Mouse (Mus musculus) lung, embryonic 15.5 days (tissue): ENCODE results near the gene Sele. TPM values are rescaled to one million over a fixed set of nuclear protein-coding genes. Genes with fewer than 3 reads are reported as not detected.

Source experiments
- ATAC-seq: fragments of 200-750 bp; cut with Nextera tagmentation; 2 replicates; pipeline ENCODE4 v1.8.0; 2017; ENCODE audit warnings: moderate number of reproducible peaks, borderline replicate concordance; ENCODE audit not compliant: low FRiP score, low TSS enrichment; ENCODE audit errors: extremely low read depth
- H3K27ac ChIP-seq: fragments of 300-500 bp; sonication (generic); 2 replicates; pipeline ENCODE4 v1.5.1; 2015; ENCODE audit warnings: moderate library complexity, mild to moderate bottlenecking, inconsistent platforms
- H3K27me3 ChIP-seq: fragments of 300-500 bp; sonication (generic); 2 replicates; pipeline ENCODE4 v1.6.1; 2015; ENCODE audit warnings: inconsistent platforms
- H3K36me3 ChIP-seq: fragments of 300-500 bp; sonication (generic); 2 replicates; pipeline ENCODE4 v1.6.1; 2015; ENCODE audit warnings: inconsistent platforms
- H3K4me1 ChIP-seq: fragments of 300-500 bp; sonication (generic); 2 replicates; pipeline ENCODE4 v1.6.1; 2015; ENCODE audit warnings: inconsistent platforms
- H3K4me2 ChIP-seq: fragments of 300-500 bp; sonication (generic); 2 replicates; pipeline ENCODE4 v1.6.1; 2015; ENCODE audit warnings: inconsistent platforms, mild to moderate bottlenecking, moderate library complexity
- H3K4me3 ChIP-seq: fragments of 300-500 bp; sonication (generic); 2 replicates; pipeline ENCODE4 v1.5.1; 2015; ENCODE audit warnings: mild to moderate bottlenecking, inconsistent platforms
- H3K9ac ChIP-seq: fragments of 300-500 bp; sonication (generic); 2 replicates; pipeline ENCODE4 v1.6.1; 2015; ENCODE audit warnings: inconsistent platforms
- H3K9me3 ChIP-seq: fragments of 300-500 bp; sonication (generic); 2 replicates; pipeline ENCODE4 v1.6.1; 2016; ENCODE audit warnings: inconsistent platforms
- WGBS: fragments of 180-500 bp; shearing (Covaris S2); methylation state at CpG from one replicate; pipeline ENCODE4 v1.1.7; 2015; 5-methylcytosine and 5-hydroxymethylcytosine counted together
- polyA plus RNA-seq: library from polyadenylated mRNA; unstranded; fragments of >200 nt; fragmentation: Nextera tagmentation; extraction: Ambion mirVana; gene quantifications from 2 replicates; pipeline ENCODE4 v1.2.1, GENCODE M21; 2015

Sele gene
- polyA plus RNA-seq, 1 experiment from 2014 or later = 0.07 TPM

DNA sequence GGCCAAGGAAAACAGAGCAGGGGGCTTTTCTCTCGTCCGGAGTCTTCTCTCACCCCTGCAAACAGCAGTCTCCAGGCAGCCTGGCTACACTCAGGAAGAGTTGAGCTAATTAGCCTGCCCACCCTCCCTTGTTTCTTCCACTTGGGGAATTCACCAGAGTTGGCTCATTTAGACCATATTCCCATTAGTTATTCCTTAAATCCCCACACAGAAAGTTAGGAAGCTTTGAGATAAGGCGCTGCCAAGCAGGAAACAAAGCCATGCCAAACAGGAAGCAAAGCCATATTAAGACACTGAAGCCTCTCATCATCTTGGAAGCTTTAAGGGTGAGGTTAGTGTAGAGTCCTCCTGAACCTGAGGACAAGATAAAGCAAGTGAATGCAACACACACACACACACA lies 4.5 kb upstream of the Sele start:
- no peaks in the 10 kb centered on the region for H3K4me1 ChIP-seq
- no peak overlapping the region for H3K9ac ChIP-seq
- no peak overlapping the region for H3K27ac ChIP-seq
- ATAC-seq = no peak
- H3K4me2 ChIP-seq = no peak overlapping the region
- WGBS = 33% methylated on average over 3 of the region's 3 CpGs
- no peaks in the 10 kb centered on the region for H3K9me3 ChIP-seq
- H3K4me3 ChIP-seq = no peak overlapping the region
- no peaks in the 10 kb centered on the region for H3K36me3 ChIP-seq
- H3K27me3 ChIP-seq = no peaks in the 10 kb centered on the region

DNA sequence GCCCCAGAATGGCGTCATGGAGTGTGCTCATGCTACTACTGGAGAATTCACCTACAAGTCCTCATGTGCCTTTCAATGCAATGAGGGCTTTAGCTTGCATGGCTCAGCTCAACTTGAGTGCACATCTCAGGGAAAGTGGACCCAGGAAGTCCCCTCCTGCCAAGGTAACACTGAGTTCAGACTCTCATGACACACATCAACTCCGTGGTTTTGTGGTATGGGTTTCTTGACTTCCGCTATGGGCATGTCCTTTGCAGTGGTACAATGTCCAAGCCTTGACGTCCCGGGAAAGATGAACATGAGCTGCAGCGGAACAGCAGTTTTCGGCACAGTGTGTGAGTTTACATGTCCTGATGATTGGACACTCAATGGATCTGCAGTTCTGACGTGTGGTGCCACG lies 5.5 kb downstream of the Sele start:
- Histone ChIP-seq H3K27ac (no peak overlapping the region), H3K4me2 (no peak overlapping the region), H3K9ac (no peak overlapping the region), H3K27me3 (no peaks in the 10 kb centered on the region), H3K9me3 (no peaks in the 10 kb centered on the region), H3K36me3 (no peaks in the 10 kb centered on the region), H3K4me1 (no peaks in the 10 kb centered on the region), H3K4me3 (no peak overlapping the region)
- no peak for ATAC-seq
- WGBS = 91% methylated on average over 9 of the region's 9 CpGs

DNA sequence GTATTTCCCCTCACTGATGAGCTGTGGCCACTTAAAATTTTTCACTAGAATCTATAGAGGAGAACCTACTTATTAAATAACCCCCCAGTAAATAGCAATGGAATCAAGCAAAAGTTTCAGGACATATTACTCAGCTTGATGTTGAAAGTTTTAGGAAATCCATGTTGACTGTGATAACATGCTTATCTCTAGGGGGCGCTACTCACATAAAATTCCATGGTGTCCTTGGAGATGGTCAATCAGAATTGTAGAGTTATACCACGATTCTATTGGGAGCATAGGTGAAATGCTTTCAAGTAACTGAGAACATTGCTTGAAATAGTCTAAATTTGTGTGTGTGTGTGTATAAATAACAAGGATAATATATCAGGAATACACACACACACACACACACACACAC lies 6.8 kb downstream of the Sele start:
- Histone ChIP-seq H3K27ac (no peak overlapping the region), H3K9me3 (no peaks in the 10 kb centered on the region), H3K4me3 (no peak overlapping the region), H3K4me1 (no peaks in the 10 kb centered on the region), H3K27me3 (no peaks in the 10 kb centered on the region), H3K9ac (no peak overlapping the region), H3K36me3 (no peaks in the 10 kb centered on the region), H3K4me2 (no peak overlapping the region)
- ATAC-seq = no peak
- 34% methylated on average over 2 of the region's 2 CpGs for WGBS

DNA sequence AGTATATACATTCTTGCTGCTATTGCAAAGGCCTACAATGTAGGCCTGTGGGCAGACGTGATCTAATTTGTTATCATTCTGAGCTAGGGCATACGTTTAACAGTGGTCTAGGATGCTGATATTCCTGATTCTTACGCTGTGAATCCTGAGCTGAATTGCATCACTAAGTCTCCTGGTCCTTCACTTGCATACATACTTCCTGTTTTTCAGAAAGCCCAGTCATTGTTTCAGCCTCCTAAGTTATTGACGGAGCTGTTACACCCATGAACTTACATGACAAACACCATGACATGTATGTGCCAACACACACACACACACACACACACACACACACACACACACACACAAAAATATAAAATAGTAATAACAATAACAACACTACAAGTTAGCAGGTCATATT lies 12.0 kb downstream of the Sele start:
- H3K9me3 ChIP-seq = no peaks in the 10 kb centered on the region
- H3K4me1 ChIP-seq = no peaks in the 10 kb centered on the region
- H3K9ac ChIP-seq = no peak overlapping the region
- no peak overlapping the region for H3K4me3 ChIP-seq
- no peak overlapping the region for H3K4me2 ChIP-seq
- 87% methylated on average over 4 of the region's 4 CpGs for WGBS
- ATAC-seq = no peak
- no peaks in the 10 kb centered on the region for H3K36me3 ChIP-seq
- no peak overlapping the region for H3K27ac ChIP-seq
- no peaks in the 10 kb centered on the region for H3K27me3 ChIP-seq

DNA sequence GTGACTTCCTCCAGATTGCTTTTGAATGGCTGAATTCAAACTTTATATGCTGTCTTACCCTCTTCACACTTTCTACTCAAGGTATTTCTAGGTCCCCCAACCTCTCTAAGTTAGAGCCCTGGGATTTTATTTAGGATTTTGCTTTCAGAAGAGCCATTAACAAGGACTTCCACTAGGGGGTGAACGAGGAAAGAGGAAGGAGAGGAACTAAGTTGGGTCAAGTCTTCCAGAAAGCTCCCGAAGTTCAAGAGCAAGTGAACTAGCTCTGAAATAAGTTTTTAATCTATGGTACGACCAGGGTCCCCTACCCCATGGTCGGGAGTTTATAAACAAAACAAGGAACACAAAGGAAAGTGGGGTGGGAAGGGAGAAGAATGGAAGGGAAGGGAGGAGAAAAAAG lies 13.2 kb downstream of the Sele start:
- 27% methylated on average over 4 of the region's 4 CpGs for WGBS
- ATAC-seq = no peak
- H3K4me3 ChIP-seq = no peak overlapping the region
- H3K9me3 ChIP-seq = no peaks in the 10 kb centered on the region
- H3K27me3 ChIP-seq = no peaks in the 10 kb centered on the region
- no peaks in the 10 kb centered on the region for H3K36me3 ChIP-seq
- no peak overlapping the region for H3K9ac ChIP-seq
- no peaks in the 10 kb centered on the region for H3K4me1 ChIP-seq
- no peak overlapping the region for H3K27ac ChIP-seq
- no peak overlapping the region for H3K4me2 ChIP-seq

DNA sequence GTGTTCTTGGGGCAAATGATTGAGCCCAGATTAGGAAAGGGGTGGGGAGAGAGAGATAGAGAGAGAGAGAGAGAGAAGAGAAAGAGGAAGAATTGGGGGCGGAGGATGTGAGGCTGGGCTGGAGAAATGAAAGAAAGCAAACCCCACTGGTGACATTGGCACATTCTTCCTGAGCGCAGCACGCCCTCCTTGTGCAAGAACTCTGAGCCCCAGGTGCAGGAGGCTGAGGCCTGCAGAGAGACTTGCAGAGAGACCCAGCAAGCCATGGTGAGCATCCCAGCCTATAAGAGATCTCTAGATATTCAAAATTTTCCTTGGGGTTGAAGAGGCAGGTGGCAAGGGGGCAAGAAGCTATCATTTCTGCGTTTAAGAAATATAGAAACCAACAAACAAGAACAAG lies 13.9 kb downstream of the Sele start, which contains the start of gene Sell:
TSS of gene Sell (plus strand) at position 58 of the 400 bp plus-strand sequence.
- no peak within 1 kb of the TSS for H3K27ac ChIP-seq
- 75% methylated on average over 4 of the region's 4 CpGs for WGBS
- no peaks in the 10 kb centered on the region for H3K27me3 ChIP-seq
- H3K9ac ChIP-seq = no peak within 1 kb of the TSS
- no peak within 1 kb of the TSS for H3K4me3 ChIP-seq
- ATAC-seq = no peak
- no peaks in the 10 kb centered on the region for H3K9me3 ChIP-seq
- no peaks in the 10 kb centered on the region for H3K36me3 ChIP-seq
- no peak within 1 kb of the TSS for H3K4me2 ChIP-seq
- no peaks in the 10 kb centered on the region for H3K4me1 ChIP-seq

DNA sequence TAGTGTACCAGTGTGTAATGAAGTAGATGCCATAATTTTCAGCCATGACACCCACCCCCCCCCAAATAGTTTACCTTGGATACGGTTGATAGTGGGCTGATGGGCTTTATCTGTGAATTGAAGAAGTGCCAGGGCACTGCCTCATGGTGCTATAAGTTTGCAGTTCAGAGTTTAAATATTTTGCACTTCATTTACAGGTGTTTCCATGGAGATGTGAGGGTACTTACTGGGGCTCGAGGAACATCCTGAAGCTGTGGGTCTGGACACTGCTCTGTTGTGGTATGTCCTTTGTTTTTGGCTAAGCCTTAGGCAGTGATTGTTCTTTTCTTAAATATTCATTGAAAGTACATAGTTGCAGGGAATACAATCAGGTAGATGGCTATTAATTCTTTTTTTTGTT lies 14.8 kb downstream of the Sele start:
- H3K9me3 ChIP-seq = no peaks in the 10 kb centered on the region
- no peak overlapping the region for H3K9ac ChIP-seq
- H3K4me2 ChIP-seq = no peak overlapping the region
- WGBS = 27% methylated on average over 2 of the region's 2 CpGs
- H3K27me3 ChIP-seq = no peaks in the 10 kb centered on the region
- no peak overlapping the region for H3K4me3 ChIP-seq
- no peaks in the 10 kb centered on the region for H3K36me3 ChIP-seq
- no peak overlapping the region for H3K27ac ChIP-seq
- H3K4me1 ChIP-seq = no peaks in the 10 kb centered on the region
- no peak for ATAC-seq

DNA sequence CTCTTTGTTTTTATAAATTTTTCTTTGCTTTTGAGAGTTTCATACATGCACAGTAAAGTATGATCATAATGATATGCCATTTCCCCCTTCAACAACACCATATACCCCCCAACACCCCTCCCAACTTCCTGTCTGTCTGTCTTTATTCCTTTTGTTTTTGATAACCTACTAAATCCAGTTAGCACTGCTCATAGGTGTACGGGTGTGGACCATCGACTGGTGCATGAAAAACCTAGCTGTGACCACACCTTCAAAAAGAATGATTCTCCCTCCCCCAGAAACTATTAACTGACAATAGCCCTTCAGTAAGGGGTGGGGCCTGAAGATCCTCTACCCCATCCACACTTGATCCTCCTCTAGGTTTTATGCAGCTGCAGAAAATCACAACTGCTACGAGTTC lies 15.7 kb downstream of the Sele start:
- ATAC-seq = no peak
- H3K36me3 ChIP-seq = no peaks in the 10 kb centered on the region
- no peak overlapping the region for H3K4me3 ChIP-seq
- no peaks in the 10 kb centered on the region for H3K9me3 ChIP-seq
- H3K4me2 ChIP-seq = no peak overlapping the region
- no peaks in the 10 kb centered on the region for H3K4me1 ChIP-seq
- H3K27me3 ChIP-seq = no peaks in the 10 kb centered on the region
- no peak overlapping the region for H3K27ac ChIP-seq
- H3K9ac ChIP-seq = no peak overlapping the region
- WGBS = 47% methylated on average over 3 of the region's 3 CpGs

DNA sequence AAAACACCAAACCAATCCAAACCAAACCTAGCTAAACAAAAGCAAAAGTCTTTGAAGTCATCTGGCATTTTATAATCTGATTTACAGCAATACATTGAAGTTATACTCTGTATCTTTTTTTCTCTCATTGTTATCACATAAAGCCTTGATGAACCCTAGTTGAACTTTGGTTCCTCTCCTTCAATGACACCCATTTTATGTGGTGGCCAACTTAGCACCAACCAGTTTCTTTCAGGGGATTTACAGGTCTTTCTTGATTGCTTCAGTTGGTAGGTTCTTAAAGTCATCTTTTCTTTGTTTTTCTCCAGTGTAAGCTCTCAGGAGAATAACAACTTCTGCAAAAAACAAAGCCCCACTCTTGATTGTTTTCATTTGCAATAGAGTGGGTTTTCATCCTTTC lies 21.2 kb downstream of the Sele start:
- Histone ChIP-seq H3K4me1 (no peaks in the 10 kb centered on the region), H3K4me3 (no peak overlapping the region), H3K9me3 (no peaks in the 10 kb centered on the region), H3K4me2 (no peak overlapping the region), H3K9ac (no peak overlapping the region), H3K36me3 (no peaks in the 10 kb centered on the region), H3K27ac (no peak overlapping the region), H3K27me3 (no peaks in the 10 kb centered on the region)
- ATAC-seq = no peak

DNA sequence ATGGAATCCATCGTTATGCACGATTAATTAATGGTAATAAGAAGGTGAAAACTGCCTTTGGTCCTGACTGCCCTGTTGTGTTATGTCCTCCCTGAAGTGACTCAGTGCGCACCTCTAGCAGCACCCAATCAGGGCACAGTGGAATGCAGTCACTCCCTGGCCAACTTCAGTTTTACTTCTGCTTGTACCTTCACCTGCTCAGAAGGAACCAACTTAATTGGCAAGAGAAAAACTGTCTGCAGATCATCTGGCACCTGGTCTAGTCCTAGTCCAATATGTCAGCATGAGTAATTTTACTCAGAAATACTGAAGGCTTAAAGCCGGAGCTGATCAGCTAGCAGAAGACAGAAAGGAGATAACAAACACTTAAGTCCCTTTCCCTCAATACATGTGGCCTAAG lies 22.4 kb downstream of the Sele start:
- 79% methylated on average over 4 of the region's 4 CpGs for WGBS
- Histone ChIP-seq H3K4me2 (no peak overlapping the region), H3K4me1 (no peaks in the 10 kb centered on the region), H3K4me3 (no peak overlapping the region), H3K27ac (no peak overlapping the region), H3K9me3 (no peaks in the 10 kb centered on the region), H3K27me3 (no peaks in the 10 kb centered on the region), H3K9ac (no peak overlapping the region), H3K36me3 (no peaks in the 10 kb centered on the region)
- no peak for ATAC-seq

DNA sequence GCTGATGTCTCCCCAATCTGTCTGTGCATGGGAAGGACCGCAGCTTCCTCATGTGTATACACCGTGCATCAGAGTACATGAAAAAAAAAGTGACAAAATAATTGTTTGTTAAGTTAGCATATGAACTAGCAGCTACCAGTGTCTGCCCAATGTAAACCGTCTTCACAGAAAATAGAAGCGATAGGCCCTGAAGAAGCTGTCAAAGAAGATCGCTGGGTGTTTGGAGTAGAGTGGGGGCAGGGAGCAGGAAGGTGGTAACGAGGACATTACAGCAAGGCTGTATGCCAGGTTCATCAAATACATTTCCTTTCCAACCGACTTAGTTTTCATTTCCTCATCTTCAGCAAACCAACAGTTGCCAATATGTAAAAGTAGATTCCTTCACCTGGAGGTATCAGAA lies 23.1 kb downstream of the Sele start:
- WGBS = 74% methylated on average over 7 of the region's 7 CpGs
- Histone ChIP-seq H3K36me3 (no peaks in the 10 kb centered on the region), H3K4me2 (no peak overlapping the region), H3K27me3 (no peaks in the 10 kb centered on the region), H3K9ac (no peak overlapping the region), H3K4me1 (no peaks in the 10 kb centered on the region), H3K4me3 (no peak overlapping the region), H3K27ac (no peak overlapping the region), H3K9me3 (no peaks in the 10 kb centered on the region)
- no peak for ATAC-seq

DNA sequence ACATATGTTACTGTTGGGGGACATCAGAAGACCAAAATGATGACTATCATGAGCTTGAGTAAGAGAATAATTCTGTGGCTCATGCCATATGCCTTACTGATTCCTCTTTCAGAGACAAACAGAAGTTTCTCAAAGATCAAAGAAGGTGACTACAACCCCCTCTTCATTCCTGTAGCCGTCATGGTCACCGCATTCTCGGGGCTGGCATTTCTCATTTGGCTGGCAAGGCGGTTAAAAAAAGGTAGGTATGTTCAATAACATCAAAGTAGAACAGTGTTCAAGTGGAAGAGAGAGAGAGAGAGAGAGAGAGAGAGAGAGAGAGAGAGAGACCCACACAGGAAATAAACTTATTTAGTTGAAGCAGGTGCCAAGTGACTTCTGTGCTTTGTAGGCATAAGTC lies 24.0 kb downstream of the Sele start:
- WGBS = 81% methylated on average over 4 of the region's 4 CpGs

DNA sequence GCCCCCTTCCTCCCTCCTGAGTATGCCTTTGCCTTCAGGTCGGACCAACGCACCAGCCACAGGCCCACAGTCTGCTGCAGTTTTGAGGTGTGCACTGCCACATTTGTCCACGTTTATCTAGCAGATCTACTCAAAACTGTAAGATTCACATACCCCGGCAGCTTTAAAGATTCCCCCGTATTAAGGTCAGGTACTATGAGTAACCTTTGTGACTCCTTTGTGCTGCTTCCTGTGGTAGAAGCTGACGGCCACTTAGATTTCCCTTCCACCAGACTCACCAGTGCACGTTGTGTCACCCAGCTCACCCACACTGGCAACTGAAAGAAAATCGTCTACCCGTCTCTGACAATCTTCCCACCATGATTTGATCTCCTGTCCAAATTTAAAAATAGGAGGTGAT lies 25.1 kb downstream of the Sele start:
- no peak for ATAC-seq
- no peak overlapping the region for H3K9ac ChIP-seq
- WGBS = 78% methylated on average over 9 of the region's 9 CpGs
- H3K4me2 ChIP-seq = no peak overlapping the region
- no peak overlapping the region for H3K4me3 ChIP-seq
- H3K36me3 ChIP-seq = no peaks in the 10 kb centered on the region
- no peaks in the 10 kb centered on the region for H3K27me3 ChIP-seq
- H3K4me1 ChIP-seq = no peaks in the 10 kb centered on the region
- no peak overlapping the region for H3K27ac ChIP-seq
- no peaks in the 10 kb centered on the region for H3K9me3 ChIP-seq

More for the DNA sequence above, 24.0 kb downstream of the Sele start:
- H3K36me3 ChIP-seq = no peaks in the 10 kb centered on the region
- no peak overlapping the region for H3K27ac ChIP-seq
- ATAC-seq = no peak
- no peak overlapping the region for H3K4me2 ChIP-seq
- no peak overlapping the region for H3K9ac ChIP-seq
- H3K27me3 ChIP-seq = no peaks in the 10 kb centered on the region
- H3K4me3 ChIP-seq = no peak overlapping the region
- no peaks in the 10 kb centered on the region for H3K9me3 ChIP-seq
- H3K4me1 ChIP-seq = no peaks in the 10 kb centered on the region
